Mouse (Mus musculus) C2C12 (cell line): ENCODE measurements around the gene Pik3c2g.

ENCODE experiments used
- CTCF ChIP-seq: IDR thresholded peaks from one replicate; pipeline ENCODE4 v1.5.1; 2011; ENCODE audit not compliant: control insufficient read depth, insufficient read depth, insufficient read length
- FOSL1 ChIP-seq: IDR thresholded peaks from one replicate; pipeline ENCODE4 v1.8.0; 2011; ENCODE audit warnings: mild to moderate bottlenecking, low read length; ENCODE audit not compliant: poor library complexity, insufficient read depth, severe bottlenecking
- MAX ChIP-seq: IDR thresholded peaks from one replicate; pipeline ENCODE4 v1.6.1; 2011; ENCODE audit warnings: mild to moderate bottlenecking, control low read depth
- MYOD1 ChIP-seq: IDR thresholded peaks from one replicate; pipeline ENCODE4 v1.6.1; 2011; ENCODE audit warnings: low read depth; ENCODE audit not compliant: control insufficient read depth, insufficient read length
- MYOG ChIP-seq: IDR thresholded peaks from one replicate; pipeline ENCODE4 v1.6.1; 2011; ENCODE audit not compliant: control insufficient read depth, insufficient read length; ENCODE audit errors: extremely low read depth
- USF1 ChIP-seq: IDR thresholded peaks from one replicate; pipeline ENCODE4 v1.6.1; 2011; ENCODE audit warnings: low read depth, mild to moderate bottlenecking, control low read depth, moderate library complexity

- TF ChIP-seq MAX (no peak), MYOD1 (no peak), CTCF (no peak), MYOG (no peak), USF1 (no peak), FOSL1 (no peak)
Observed at GRCm38 (mm10) chr6:139978114-139978513, 391.1 kb downstream of the Pik3c2g start.
